Mouse (Mus musculus): Measurements from ENCODE around the gene Tnfaip3. TPM values are rescaled to one million over a fixed set of nuclear protein-coding genes. Genes with fewer than 3 reads are reported as not detected.

Gene Tnfaip3
- total RNA-seq, 2 experiments from 2014 or later, result 4.6 to 6.4 TPM

DNA sequence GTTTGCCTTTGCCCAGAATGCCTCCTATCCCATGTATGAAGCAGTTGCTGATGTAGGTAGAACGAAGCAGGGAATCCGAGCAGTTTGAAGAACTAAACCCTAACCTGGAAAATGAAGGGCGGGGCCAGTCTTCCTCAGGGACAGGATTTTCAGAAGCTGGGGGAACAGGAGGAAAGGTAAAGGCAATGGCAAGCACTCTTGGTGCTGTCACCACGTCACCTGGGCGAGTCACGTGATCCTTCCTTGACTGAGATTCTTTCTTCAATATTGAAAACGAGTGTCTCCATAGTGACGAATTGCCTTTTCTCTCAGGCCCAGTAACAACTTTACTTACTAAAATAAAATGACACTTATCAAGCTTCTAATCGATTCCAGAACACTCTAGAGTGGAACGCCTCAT lies 48.6 kb downstream of the Tnfaip3 start:
- no peak for DNase-seq (ENCODE audit: low spot score in 2 of 2)

DNA sequence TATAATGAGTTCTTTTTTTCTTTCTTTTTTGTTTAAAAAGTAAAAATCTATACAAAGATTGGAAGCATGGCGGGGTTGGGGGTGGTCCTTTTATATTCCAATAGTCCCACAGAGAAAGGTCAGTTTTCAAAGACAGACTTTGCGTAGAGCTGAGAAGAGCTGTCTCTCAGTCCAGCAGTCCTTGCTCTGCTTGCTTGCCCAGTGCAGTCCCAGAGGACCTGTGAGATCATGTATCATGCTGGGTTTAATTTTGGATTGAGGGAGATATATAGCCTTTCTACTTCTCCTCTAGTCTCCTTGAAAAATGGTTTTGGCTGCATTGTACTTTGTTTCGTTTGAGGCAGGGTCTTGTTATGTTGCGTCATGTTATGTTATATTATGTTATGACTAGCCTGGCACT lies 49.9 kb downstream of the Tnfaip3 start:
- no peak for DNase-seq (ENCODE audit: low spot score in 2 of 2)

DNA sequence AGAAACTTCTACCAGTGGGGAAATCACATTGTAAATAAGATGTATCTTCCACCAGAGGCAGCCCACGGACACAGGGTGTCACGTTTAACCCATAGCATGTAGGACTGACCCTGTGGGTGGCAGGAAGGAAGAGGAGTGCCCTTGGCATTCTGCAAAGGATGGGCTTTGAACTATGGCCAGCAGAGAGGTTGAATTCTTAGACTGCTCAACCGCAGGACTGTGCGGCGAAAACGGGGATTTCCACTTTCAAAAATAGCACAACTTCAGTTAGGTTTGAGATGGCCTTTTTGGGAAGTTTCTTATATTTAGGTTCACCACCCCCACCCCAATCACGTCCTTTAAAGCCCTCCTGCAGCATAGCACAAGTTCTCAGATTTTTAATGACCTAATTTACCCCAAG lies 50.6 kb downstream of the Tnfaip3 start:
- DNase-seq (ENCODE audit: low spot score in 2 of 2), result no peak

- DNase-seq (ENCODE audit: low spot score in 2 of 2), result no peak
These were observed 55.5 kb downstream of the Tnfaip3 start for GRCm38 (mm10) chr10:18959777-18960492.

DNA sequence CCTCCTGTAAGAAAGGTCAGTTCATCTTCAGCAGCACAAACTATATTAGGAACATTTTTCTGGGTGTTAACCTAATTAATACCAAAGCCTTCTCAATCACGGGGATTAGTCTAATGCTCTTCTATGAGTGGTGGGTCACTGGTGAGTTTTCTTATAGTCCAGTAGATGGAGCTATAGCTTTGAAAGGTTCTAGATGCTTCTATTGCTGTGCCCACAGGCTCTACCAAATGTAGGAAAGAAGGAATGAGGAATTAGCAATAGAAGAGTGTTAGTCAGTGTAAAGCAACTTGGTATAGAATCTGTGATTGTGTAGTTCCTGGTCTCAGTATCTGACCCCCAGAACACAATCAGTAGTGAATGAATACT lies 61.8 kb downstream of the Tnfaip3 start:
- no peak for DNase-seq (ENCODE audit: low spot score in 2 of 2)

DNA sequence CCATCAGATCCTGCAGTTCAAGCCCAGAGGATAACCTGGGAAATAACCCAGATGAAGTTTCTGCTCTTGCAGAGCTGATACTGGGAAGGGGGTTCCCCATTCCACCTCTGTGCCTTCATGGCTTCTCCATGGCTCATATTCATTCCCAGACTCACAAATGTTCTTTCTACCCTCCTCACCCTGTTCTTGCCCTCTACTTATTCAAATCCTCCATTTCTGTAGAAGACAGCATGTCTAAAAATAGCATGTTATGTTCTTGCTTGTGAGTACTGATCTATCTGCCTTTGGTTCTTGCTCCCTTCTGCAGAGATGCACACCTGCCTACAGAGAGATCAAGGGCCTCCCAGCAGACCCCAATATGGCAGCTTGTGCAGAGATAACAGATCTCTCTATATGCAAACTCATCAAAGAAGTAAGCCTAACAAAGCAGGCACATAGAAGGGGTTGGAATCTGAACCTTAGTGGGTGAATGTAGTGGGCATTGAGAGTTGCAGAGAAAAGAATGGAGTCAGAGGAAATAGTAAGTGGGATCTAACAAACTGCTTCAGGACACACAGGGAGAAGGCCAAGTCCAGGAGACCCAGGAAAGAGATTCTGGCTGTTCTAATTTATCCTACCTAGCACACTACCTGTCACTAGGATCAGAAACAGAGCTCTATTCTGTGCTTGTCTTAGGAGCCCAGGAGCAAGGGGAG lies 62.3 kb downstream of the Tnfaip3 start:
- no peak for DNase-seq (ENCODE audit: low spot score in 2 of 2)

Other genes with a start within 250 kb of the Tnfaip3 start
- not detected for gene Gm4922, start 228.9 kb downstream of the Tnfaip3 start, total RNA-seq (2021)
- 1 to 10 TPM; 3.5 to 4.2 TPM for gene Perp, start 170.6 kb downstream of the Tnfaip3 start, total RNA-seq (2021)